Mouse (Mus musculus): ENCODE measurements around the gene Hdac7.

DNA sequence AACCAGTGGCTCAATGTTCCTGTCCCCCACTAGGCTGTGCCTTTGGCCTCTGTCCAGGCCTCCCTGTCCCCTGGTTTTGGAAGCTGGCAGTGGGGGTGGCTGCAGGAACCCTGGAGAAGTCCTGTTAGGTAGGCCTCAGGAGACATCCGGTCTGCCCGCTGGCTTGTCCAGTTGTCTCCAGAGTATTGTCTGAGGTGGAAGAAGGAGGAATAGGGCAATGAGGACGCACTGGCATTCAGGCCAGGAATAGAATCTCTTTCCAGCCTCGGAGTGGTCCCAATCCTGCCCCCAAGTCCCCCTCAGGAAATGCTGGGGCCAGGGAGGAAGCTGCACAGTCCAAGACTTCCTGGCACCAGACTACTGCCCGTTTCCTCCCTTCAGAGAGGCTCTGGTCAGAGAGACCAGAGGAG lies 70.3 kb downstream of the Hdac7 start:
- no peak for TF ChIP-seq CTCF (IDR thresholded peaks at IDR 0.05; ENCODE audit: insufficient read depth, low read length)
- TF ChIP-seq POLR2A (IDR thresholded peaks at IDR 0.05; ENCODE audit: borderline replicate concordance, extremely low read depth, low read depth, low read length): 0 out of 2 replicates have a peak, but pooled peaks have one; percentile 14
